Comparison of ENCODE assay signal across 8 mouse cellular contexts in the genomic region with DNA sequence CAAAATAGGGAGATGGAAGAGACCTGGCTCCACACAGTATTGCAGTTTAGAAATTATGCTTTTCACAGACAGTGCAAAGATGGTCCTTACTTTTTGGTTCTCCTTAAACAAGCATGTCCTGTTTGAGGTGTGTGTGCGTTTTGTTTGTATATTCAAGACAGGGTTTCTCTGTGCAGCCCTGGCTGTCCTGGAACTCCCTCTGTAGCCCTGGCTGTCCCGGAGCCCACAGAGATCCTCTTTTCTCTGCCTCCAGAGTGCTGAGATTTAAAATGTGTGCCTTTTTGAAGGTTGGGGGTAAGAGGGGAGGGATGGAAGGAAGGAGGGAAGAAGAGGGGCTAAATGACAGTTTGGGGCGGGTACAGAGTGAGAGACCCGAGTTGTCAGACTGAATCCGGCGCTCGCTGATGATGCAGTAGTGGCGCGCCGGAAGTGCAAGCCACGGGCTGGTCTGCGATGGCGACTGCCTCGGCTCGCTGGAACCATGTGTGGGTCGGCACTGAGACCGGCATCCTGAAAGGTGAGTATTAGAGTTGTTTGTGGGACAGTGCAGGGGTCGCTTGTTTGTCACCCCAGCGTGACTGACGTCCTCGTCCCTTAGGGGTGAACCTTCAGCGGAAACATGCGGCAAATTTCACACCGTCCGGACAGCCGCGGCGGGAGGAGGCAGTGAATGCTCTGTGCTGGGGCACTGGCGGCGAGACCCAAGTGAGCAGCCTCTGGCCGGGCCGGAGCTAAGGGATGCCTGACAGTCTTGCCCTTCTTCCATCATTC. TPM values are rescaled to one million over a fixed set of nuclear protein-coding genes. Genes with fewer than 3 reads are reported as not detected.
DNase-seq lines count a peak whose midpoint lies in the region; ATAC-seq and TF ChIP-seq lines count a peak whose summit lies in the region.

Gene Wdr74, plus strand, starts transcription at position 439 of the 771 bp plus-strand sequence.

- peaks cover 5% of the 10 kb centered on the region for H3K9me3 ChIP-seq in CH12.LX (replicated peaks; ENCODE audit: low read length)
- no peaks in the 10 kb centered on the region for H3K9me3 ChIP-seq in forebrain, embryonic 12.5 days
- H3K9me3 ChIP-seq in heart, embryonic 16.5 days (replicated peaks; ENCODE audit: control insufficient read depth, low read length), result no peaks in the 10 kb centered on the region
- H3K9me3 ChIP-seq in liver, embryonic 14.5 days (ENCODE audit: control insufficient read depth, low read length), result no peaks in the 10 kb centered on the region
- H3K9me3 ChIP-seq in stomach, embryonic 15.5 days, result no peaks in the 10 kb centered on the region

- peak within 1 kb of the TSS; percentile 95 for H3K4me2 ChIP-seq in CH12.LX (ENCODE audit: insufficient read depth, low read depth, poor library complexity, severe bottlenecking)
- H3K4me2 ChIP-seq in forebrain, embryonic 12.5 days, result peak within 1 kb of the TSS; percentile 93
- peak within 1 kb of the TSS; percentile 96 for H3K4me2 ChIP-seq in heart, embryonic 16.5 days (ENCODE audit: low read depth, low read length)
- H3K4me2 ChIP-seq in liver, embryonic 14.5 days (ENCODE audit: low read depth), result peak within 1 kb of the TSS; percentile 94
- H3K4me2 ChIP-seq in stomach, embryonic 15.5 days, result peak within 1 kb of the TSS; percentile 85

- no peak for TF ChIP-seq RAD21 in CH12.LX (IDR thresholded peaks at IDR 0.05; ENCODE audit: low read depth, low read length)

- dilution Hi-C loops in CH12.LX (cut with MboI; ENCODE audit: extremely low pct_ligation_motif_present, extremely low pct_unique_long_range_greater_than_20kb, low sequenced_read_pairs), result no loop called here

- TF ChIP-seq POLR2A in CH12.LX (IDR thresholded peaks at IDR 0.05; ENCODE audit: low read depth, low read length), result peak; percentile 95

- H3K79me2 ChIP-seq in CH12.LX (replicated peaks; ENCODE audit: control insufficient read depth, extremely low read depth, insufficient read depth, poor library complexity, severe bottlenecking), result peaks cover 21% of the 10 kb centered on the region

- no peaks in the 10 kb centered on the region for H3K27me3 ChIP-seq in CH12.LX (replicated peaks)
- H3K27me3 ChIP-seq in forebrain, embryonic 12.5 days, result no peaks in the 10 kb centered on the region
- H3K27me3 ChIP-seq in heart, embryonic 16.5 days (ENCODE audit: control insufficient read depth, insufficient read depth, low read length), result no peaks in the 10 kb centered on the region
- no peaks in the 10 kb centered on the region for H3K27me3 ChIP-seq in liver, embryonic 14.5 days (ENCODE audit: control insufficient read depth, insufficient read depth, low read length)
- no peaks in the 10 kb centered on the region for H3K27me3 ChIP-seq in stomach, embryonic 15.5 days (replicated peaks)

- TF ChIP-seq EP300 in CH12.LX (IDR thresholded peaks at IDR 0.05; ENCODE audit: low read length), result no peak
- no peak for TF ChIP-seq EP300 in liver, embryonic 14.5 days (IDR thresholded peaks at IDR 0.05; ENCODE audit: low read depth)

- H3K4me1 ChIP-seq in CH12.LX (ENCODE audit: control insufficient read depth in 1 of 2, insufficient read depth in 2 of 2), result peaks cover 4 to 28% of the 10 kb centered on the region in 2 experiments; a peak in 2 of 4 replicates
- H3K4me1 ChIP-seq in forebrain, embryonic 12.5 days, result peaks cover 14% of the 10 kb centered on the region
- H3K4me1 ChIP-seq in heart, embryonic 16.5 days (ENCODE audit: control insufficient read depth, insufficient read depth, low read length), result peaks cover 10% of the 10 kb centered on the region
- peaks cover 3 to 6% of the 10 kb centered on the region in 2 experiments; a peak in 3 of 4 replicates for H3K4me1 ChIP-seq in liver, embryonic 14.5 days (replicated peaks; ENCODE audit: control insufficient read depth in 2 of 2, insufficient read depth in 2 of 2, low read length in 1 of 2)
- H3K4me1 ChIP-seq in stomach, embryonic 15.5 days, result peaks cover 9% of the 10 kb centered on the region

- H3K4me3 ChIP-seq in CH12.LX (replicated peaks in 1 of 3; ENCODE audit: low read depth in 2 of 3, low read length in 2 of 3, poor library complexity in 1 of 3), result peak within 1 kb of the TSS; percentile 68 to 99 (median 99)
- peak within 1 kb of the TSS; percentile 85 for H3K4me3 ChIP-seq in forebrain, embryonic 12.5 days (replicated peaks)
- peak within 1 kb of the TSS; percentile 62 for H3K4me3 ChIP-seq in heart, embryonic 16.5 days (ENCODE audit: low read length)
- H3K4me3 ChIP-seq in liver, embryonic 14.5 days (ENCODE audit: insufficient read depth in 1 of 2, low read depth in 2 of 2, low read length in 2 of 2), result peak within 1 kb of the TSS; percentile 90 to 98
- peak within 1 kb of the TSS; percentile 80 for H3K4me3 ChIP-seq in stomach, embryonic 15.5 days (replicated peaks)

- H3K9ac ChIP-seq in CH12.LX (ENCODE audit: insufficient read depth, low read depth), result peak within 1 kb of the TSS; percentile 91
- H3K9ac ChIP-seq in forebrain, embryonic 12.5 days, result peak within 1 kb of the TSS; percentile 78
- peak within 1 kb of the TSS; percentile 88 for H3K9ac ChIP-seq in heart, embryonic 16.5 days (ENCODE audit: low read length)
- H3K9ac ChIP-seq in liver, embryonic 14.5 days (replicated peaks), result peak within 1 kb of the TSS; percentile 83
- H3K9ac ChIP-seq in stomach, embryonic 15.5 days, result peak within 1 kb of the TSS; percentile 65

- H3K27ac ChIP-seq in CH12.LX (ENCODE audit: insufficient read depth, low read depth), result peak within 1 kb of the TSS; percentile 58
- peak within 1 kb of the TSS; percentile 62 for H3K27ac ChIP-seq in forebrain, embryonic 12.5 days
- H3K27ac ChIP-seq in heart, embryonic 16.5 days (ENCODE audit: low read length), result peak within 1 kb of the TSS; percentile 71
- peak within 1 kb of the TSS; percentile 58 for H3K27ac ChIP-seq in liver, embryonic 14.5 days
- peak within 1 kb of the TSS; percentile 52 for H3K27ac ChIP-seq in stomach, embryonic 15.5 days

- H3K36me3 ChIP-seq in CH12.LX (replicated peaks in 1 of 2; ENCODE audit: control insufficient read depth in 1 of 2, insufficient read depth in 1 of 2, low read length in 1 of 2), result peaks cover 31 to 37% of the 10 kb centered on the region in 2 experiments
- peaks cover 30% of the 10 kb centered on the region for H3K36me3 ChIP-seq in forebrain, embryonic 12.5 days (replicated peaks)
- H3K36me3 ChIP-seq in heart, embryonic 16.5 days (ENCODE audit: control insufficient read depth, insufficient read depth), result peaks cover 26% of the 10 kb centered on the region
- H3K36me3 ChIP-seq in liver, embryonic 14.5 days (replicated peaks; ENCODE audit: control insufficient read depth, insufficient read depth, low read depth), result peaks cover 26% of the 10 kb centered on the region
- peaks cover 8% of the 10 kb centered on the region for H3K36me3 ChIP-seq in stomach, embryonic 15.5 days

- WGBS in forebrain, embryonic 12.5 days, result under 1% methylated on average over 32 of the region's 32 CpGs
- 0% methylated on average over 32 of the region's 32 CpGs for WGBS in heart, embryonic 16.5 days
- under 1% methylated on average over 32 of the region's 32 CpGs for WGBS in liver, embryonic 14.5 days (ENCODE audit: insufficient replicate concordance)
- WGBS in stomach, embryonic 15.5 days, result under 1% methylated on average over 32 of the region's 32 CpGs

- DNase-seq in CH12.LX (ENCODE audit: extremely low read depth), result peak; percentile 88
- peak; percentile 89 for DNase-seq in c-Kit-positive CD71-positive TER-119-positive erythroid progenitor cells, embryonic 14.5 days (ENCODE audit: low spot score)
- DNase-seq in kidney, postnatal 36 days, result peak; percentile 93 to 97
- DNase-seq in liver, embryonic 14.5 days (ENCODE audit: low read depth in 3 of 3, low spot score in 3 of 3), result peak; percentile 76 to 80 (median 79)
- peak; percentile 92 for DNase-seq in neural tube, embryonic 10.5 days (ENCODE audit: extremely low spot score, low spot score)

- no peak for TF ChIP-seq CTCF in CH12.LX (conservative IDR thresholded peaks at IDR 0.05 in 1 of 2, IDR thresholded peaks at IDR 0.05 in 1 of 2; ENCODE audit: low read depth in 2 of 2, low read length in 2 of 2)
- no peak for TF ChIP-seq CTCF in liver, embryonic 14.5 days (IDR thresholded peaks at IDR 0.05; ENCODE audit: low read depth)

- ATAC-seq in forebrain, embryonic 12.5 days (ENCODE audit: low FRiP score), result peak; percentile 95
- peak; percentile 90 for ATAC-seq in heart, embryonic 16.5 days (replicated peaks; ENCODE audit: extremely low read depth, insufficient read depth, low FRiP score)
- peak; percentile 88 for ATAC-seq in liver, embryonic 14.5 days (ENCODE audit: insufficient read depth)
- peak; percentile 90 for ATAC-seq in stomach, embryonic 15.5 days (ENCODE audit: insufficient read depth, low FRiP score, low read depth)

- in situ Hi-C loops in CH12.LX (cut with MboI; ENCODE audit: low pct_ligation_motif_present, low pct_unique_long_range_greater_than_20kb, low sequenced_read_pairs), result loop anchor here (25.0 kb wide), 1 partner anchor 377 kb away; no protein-coding TSS in a partner anchor

TF ChIP-seq in CH12.LX, 34 proteins besides CTCF, POLR2A, EP300 and RAD21 (continues in another document):
- no peak for TF ChIP-seq MAFK (IDR thresholded peaks at IDR 0.05; ENCODE audit: insufficient replicate concordance, low read length)
- TF ChIP-seq MAZ (IDR thresholded peaks at IDR 0.05; ENCODE audit: low read depth, low read length), result no peak; the same call in 1 of the 2 replicates
- TF ChIP-seq POLR2AphosphoS2 (IDR thresholded peaks at IDR 0.05; ENCODE audit: low read depth, low read length), result peak; percentile 87
- TF ChIP-seq E2F4 (IDR thresholded peaks at IDR 0.05; ENCODE audit: insufficient replicate concordance, low read depth, low read length), result no peak
- peak; percentile 67; the same call in 1 of the 2 replicates for TF ChIP-seq MEF2A (IDR thresholded peaks at IDR 0.05; ENCODE audit: borderline replicate concordance, low read depth, low read length)
- peak; percentile 96 for TF ChIP-seq ELF1 (IDR thresholded peaks at IDR 0.05; ENCODE audit: low read depth, low read length)
- peak; percentile 87; the same call in 1 of the 2 replicates for TF ChIP-seq CHD1 (IDR thresholded peaks at IDR 0.05; ENCODE audit: low read depth, low read length)
- peak; percentile 95 for TF ChIP-seq ZMIZ1 (IDR thresholded peaks at IDR 0.05; ENCODE audit: low read depth, low read length)
- TF ChIP-seq ZNF384 (IDR thresholded peaks at IDR 0.05; ENCODE audit: low read depth, low read length), result no peak
- TF ChIP-seq ZKSCAN1 (IDR thresholded peaks at IDR 0.05; ENCODE audit: borderline replicate concordance, low read depth, low read length), result no peak

RNA-seq across cellular contexts. Expression of gene Wdr74, which starts in this region (rescaled TPM):
- 133 and 179 TPM in 2 replicates for total RNA-seq in CH12.LX (2012; rRNA removed)
- 182 and 203 TPM in 2 replicates for total RNA-seq in CH12.LX (2014; rRNA removed)
- 208 and 235 TPM in 2 replicates for polyA plus RNA-seq in CH12.LX (2012; ENCODE audit: insufficient read length, low read depth)
- 83.7 and 85.9 TPM in 2 replicates for polyA plus RNA-seq in forebrain, embryonic 12.5 days (2016; fragmentation: Nextera tagmentation; extraction: Ambion mirVana)
- 53.5 and 54.9 TPM in 2 replicates for polyA plus RNA-seq in heart, embryonic 16.5 days (2015; fragmentation: Nextera tagmentation; extraction: Ambion mirVana)
- polyA plus RNA-seq in liver, embryonic 14.5 days (2012; rRNA removed), result 27.7 and 34.1 TPM in 2 replicates
- polyA plus RNA-seq in liver, embryonic 14.5 days (2014; fragmentation: Nextera tagmentation; extraction: Ambion mirVana), result 51.6 and 57.6 TPM in 2 replicates
- polyA plus RNA-seq in stomach, embryonic 15.5 days (2015; fragmentation: Nextera tagmentation; extraction: Ambion mirVana), result 76.3 and 90.4 TPM in 2 replicates

Comparison
In these comparisons a context has a peak if more than half of its experiments do, and no peak if none do; other contexts are left out.
1. Peak in every context shown above with its lines: DNase-seq, ATAC-seq, H3K4me3 ChIP-seq and H3K27ac ChIP-seq.